Comparison of ENCODE assay signal across 10 mouse cellular contexts in the genomic region with DNA sequence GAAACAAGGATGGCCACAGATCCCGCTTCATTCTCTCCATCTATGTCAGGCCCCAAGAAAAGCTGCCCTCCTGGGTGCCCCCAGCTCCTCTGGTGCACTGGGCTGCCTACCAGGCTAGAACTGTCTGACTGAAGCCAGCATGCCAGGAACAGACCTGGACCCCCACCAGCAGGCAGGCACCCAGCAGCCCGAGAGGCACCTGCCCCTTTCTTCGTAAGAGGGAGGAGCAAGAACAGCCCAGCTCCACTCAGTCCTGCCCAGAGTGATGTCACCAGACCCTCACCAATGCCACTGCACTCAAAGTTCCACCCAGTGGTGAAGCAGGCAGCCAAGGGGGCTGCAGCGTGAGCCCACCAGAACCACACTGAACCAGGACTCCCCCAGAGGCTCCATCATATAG.
DNase-seq lines count a peak whose midpoint lies in the region; ATAC-seq lines count a peak whose summit lies in the region.
"Had no signal": no experiment of that assay in that cellular context is flagged by ENCODE, and none has a peak within 500 bp of the region (broad histone marks: within the 10 kb centered on the region; RNA-seq: fewer than 3 reads in every experiment).

No protein-coding gene starts in this region.

- no peak overlapping the region for H3K4me2 ChIP-seq in embryonic facial prominence, embryonic 14.5 days (ENCODE audit: low read depth, low read length)
- no peak overlapping the region for H3K4me2 ChIP-seq in kidney, embryonic 16.5 days (replicated peaks; ENCODE audit: low read depth, low read length)

- H3K27me3 ChIP-seq in embryonic facial prominence, embryonic 14.5 days (replicated peaks; ENCODE audit: control insufficient read depth, insufficient read depth, low read length) = no peaks in the 10 kb centered on the region
- H3K27me3 ChIP-seq in kidney, embryonic 16.5 days (ENCODE audit: insufficient read depth, low read length) = peaks cover 8% of the 10 kb centered on the region; the same call in 1 of the 2 replicates

- H3K9me3 ChIP-seq in embryonic facial prominence, embryonic 14.5 days (ENCODE audit: control insufficient read depth, low read length) = no peaks in the 10 kb centered on the region
- H3K9me3 ChIP-seq in kidney, embryonic 16.5 days (ENCODE audit: low read length) = no peaks in the 10 kb centered on the region

- no peak overlapping the region for H3K27ac ChIP-seq in embryonic facial prominence, embryonic 14.5 days (replicated peaks; ENCODE audit: low read depth, low read length)
- no peak overlapping the region for H3K27ac ChIP-seq in kidney, embryonic 16.5 days (ENCODE audit: low read length)

- ATAC-seq in embryonic facial prominence, embryonic 14.5 days (ENCODE audit: low read depth) = no peak
- no peak for ATAC-seq in erythroblast, adult 5-6 weeks (replicated peaks; ENCODE audit: low FRiP score, poor library complexity, severe bottlenecking)
- ATAC-seq in kidney, embryonic 16.5 days (ENCODE audit: low FRiP score, low TSS enrichment) = no peak

- H3K4me3 ChIP-seq in embryonic facial prominence, embryonic 14.5 days (ENCODE audit: low read depth, low read length) = no peak overlapping the region
- H3K4me3 ChIP-seq in kidney, embryonic 16.5 days (ENCODE audit: low read length) = no peak overlapping the region

- 83% methylated on average over 2 of the region's 4 CpGs for WGBS in embryonic facial prominence, embryonic 14.5 days
- 73% methylated on average over 4 of the region's 4 CpGs for WGBS in kidney, embryonic 16.5 days

- DNase-seq in heart, postnatal 14 days = peak; percentile 48 to 59
- DNase-seq in heart, postnatal 25 days (ENCODE audit: low spot score) = no peak
- peak; percentile 33 for DNase-seq in right cerebral cortex, postnatal 4 days
- no peak for DNase-seq in right cerebral cortex, postnatal 25 days
- DNase-seq in embryonic facial prominence, embryonic 14.5 days (ENCODE audit: low spot score) = no peak
- DNase-seq in thymus, postnatal 14 days = no peak
- DNase-seq: adrenal gland, postnatal 10 days; kidney, adult 8-10 months had no signal

- peaks cover 30% of the 10 kb centered on the region for H3K4me1 ChIP-seq in embryonic facial prominence, embryonic 14.5 days (ENCODE audit: control insufficient read depth, insufficient read depth, low read length)
- peaks cover 30% of the 10 kb centered on the region for H3K4me1 ChIP-seq in kidney, embryonic 16.5 days (ENCODE audit: insufficient read depth, low read length)

- intact Hi-C loops in heart, postnatal 14 days (cut with DNase I) = loop anchor here (2.0 kb wide), 1 partner anchor 114 kb away; no protein-coding TSS in a partner anchor
- intact Hi-C loops in heart, postnatal 25 days (cut with DNase I) = loop anchor here (5.0 kb wide), 1 partner anchor 39 kb away; no protein-coding TSS in a partner anchor

- H3K9ac ChIP-seq in embryonic facial prominence, embryonic 14.5 days (ENCODE audit: low read depth, low read length) = 0 out of 2 replicates have a peak overlapping the region, but pooled peaks have one; percentile 15
- no peak overlapping the region for H3K9ac ChIP-seq in kidney, embryonic 16.5 days (replicated peaks; ENCODE audit: low read length)

- H3K36me3 ChIP-seq in embryonic facial prominence, embryonic 14.5 days (ENCODE audit: control insufficient read depth, insufficient read depth, low read length) = 0 out of 2 replicates have a peak, but pooled peaks cover 1% of the 10 kb centered on the region
- no peaks in the 10 kb centered on the region for H3K36me3 ChIP-seq in kidney, embryonic 16.5 days (ENCODE audit: insufficient read depth, low read length)

Comparison
In these comparisons a context has a peak if more than half of its experiments do, and no peak if none do; other contexts are left out.
1. DNase-seq: peak in heart, postnatal 14 days (2 of 2) and right cerebral cortex, postnatal 4 days (single experiment); none in heart, postnatal 25 days (single experiment), right cerebral cortex, postnatal 25 days (single experiment), embryonic facial prominence, embryonic 14.5 days (single experiment) and thymus, postnatal 14 days (single experiment).